Mouse (Mus musculus): Measurements from ENCODE around the gene Ipmk.

- TF ChIP-seq POLR2A (IDR thresholded peaks at IDR 0.05; ENCODE audit: control insufficient read depth, extremely low read depth, insufficient read depth, low read length, poor library complexity) = no peak
- TF ChIP-seq CTCF (IDR thresholded peaks at IDR 0.05; ENCODE audit: borderline replicate concordance, control insufficient read depth, extremely low read depth, insufficient read depth, low read length, poor library complexity) = no peak
Measured at GRCm38 (mm10) chr10:71398383-71399145, 51.0 kb downstream of the Ipmk start.
